Mouse (Mus musculus) liver, postnatal 0 days (tissue): ENCODE measurements around the gene Olfr736.

Source experiments
- CTCF ChIP-seq: sonication (generic); IDR thresholded peaks from 2 replicates; pipeline ENCODE4 v1.5.1; 2016; ENCODE audit warnings: antibody characterized with exemption, low read depth
- EP300 ChIP-seq: IDR thresholded peaks from 2 replicates; pipeline ENCODE4 v1.6.1; 2016; ENCODE audit warnings: antibody characterized with exemption, low read depth, mild to moderate bottlenecking

DNA sequence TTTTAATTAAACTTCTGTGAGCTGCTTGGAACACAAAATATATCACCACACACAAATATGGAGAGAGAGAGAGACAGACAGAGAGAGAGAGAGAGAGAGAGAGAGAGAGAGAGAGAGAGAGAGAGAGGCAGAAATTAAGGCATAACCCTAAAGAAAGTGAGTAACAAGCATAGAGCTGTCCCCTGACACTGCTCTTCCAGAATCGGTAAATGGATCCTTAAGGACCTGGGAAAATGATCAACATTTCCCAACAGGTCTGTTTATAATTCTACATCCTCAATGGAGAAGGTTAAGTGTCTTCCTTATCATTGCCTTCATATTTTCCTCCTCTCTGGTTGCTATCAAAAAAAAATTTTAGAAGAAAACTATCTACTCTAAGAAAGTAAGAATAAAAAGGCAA lies 26.3 kb downstream of the Olfr736 start, which contains the start of gene Olfr738:
- no peak for TF ChIP-seq CTCF
- TF ChIP-seq EP300 = no peak
